Mouse (Mus musculus): ENCODE results near the gene Ankrd13a.

GRCm38 (mm10) chr5:114784622-114785165, 10.2 kb downstream of the Ankrd13a start:
- no peak for TF ChIP-seq POLR2A (IDR thresholded peaks at IDR 0.05; ENCODE audit: borderline replicate concordance, insufficient read depth, low read length)
- TF ChIP-seq CTCF (IDR thresholded peaks at IDR 0.05; ENCODE audit: borderline replicate concordance, insufficient read depth, low read depth, low read length): no peak
